Mouse (Mus musculus) ovary, postnatal 36 days (tissue): ENCODE results near the gene Rtbdn.
A peak's percentile ranks its signal among the peaks of the same experiment; 100 is the strongest.

Source experiments
- DNase-seq: peaks from one replicate; pipeline ENCODE4 v3.0.0; 2022; ENCODE audit warnings: low spot score, mixed read lengths

The Rtbdn gene

GRCm38 (mm10) chr8:84963952-84964351 lies 17.2 kb downstream of the Rtbdn start:
- no peak for DNase-seq

DNA sequence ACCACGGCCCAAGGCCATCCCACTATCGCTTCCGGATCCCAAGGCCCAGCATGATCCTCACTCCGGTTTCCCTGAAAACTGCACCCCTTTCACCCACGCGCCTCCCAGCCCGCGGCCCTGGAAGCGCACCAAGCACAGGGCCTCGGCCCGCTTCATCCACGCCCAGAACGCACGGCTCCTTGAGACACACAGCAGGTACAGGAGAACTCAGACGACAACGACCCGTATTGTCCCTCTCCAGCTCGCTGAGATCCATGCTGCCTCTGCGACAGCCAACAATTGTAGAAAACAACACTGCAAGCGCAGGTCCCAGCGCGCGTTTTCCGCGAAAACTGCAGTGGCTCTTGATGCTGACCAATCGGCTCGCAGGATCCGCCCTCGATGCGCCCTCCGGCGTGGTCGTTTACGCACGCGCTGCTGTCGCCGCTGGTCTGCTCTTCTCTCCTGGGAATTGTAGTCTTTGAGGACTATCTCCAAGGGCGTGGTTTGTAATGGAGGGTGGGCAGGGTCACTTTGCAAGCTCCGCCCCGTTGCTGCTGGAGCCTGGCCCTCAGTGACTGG lies 19.0 kb downstream of the Rtbdn start:
- peak; percentile 91 for DNase-seq

DNA sequence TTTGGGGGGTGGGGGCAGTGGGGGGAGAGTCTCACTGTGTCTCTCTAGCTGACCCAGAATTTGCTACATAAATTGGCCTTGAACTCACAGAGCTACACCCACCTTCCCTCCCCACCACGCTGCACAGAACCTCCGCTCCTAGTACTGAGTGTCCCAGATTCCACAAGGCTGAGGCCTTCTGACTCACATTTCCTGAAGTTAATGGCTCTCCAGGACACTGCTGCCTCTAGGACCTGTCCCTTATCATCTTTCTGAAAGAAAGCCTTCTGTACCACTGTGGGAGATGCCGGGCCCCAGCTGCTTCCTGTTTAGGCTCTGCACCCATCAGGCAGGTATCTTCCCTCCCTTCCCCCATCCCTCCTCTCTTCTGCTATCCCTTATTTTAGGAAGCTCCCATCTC lies 19.8 kb downstream of the Rtbdn start:
- DNase-seq: no peak

DNA sequence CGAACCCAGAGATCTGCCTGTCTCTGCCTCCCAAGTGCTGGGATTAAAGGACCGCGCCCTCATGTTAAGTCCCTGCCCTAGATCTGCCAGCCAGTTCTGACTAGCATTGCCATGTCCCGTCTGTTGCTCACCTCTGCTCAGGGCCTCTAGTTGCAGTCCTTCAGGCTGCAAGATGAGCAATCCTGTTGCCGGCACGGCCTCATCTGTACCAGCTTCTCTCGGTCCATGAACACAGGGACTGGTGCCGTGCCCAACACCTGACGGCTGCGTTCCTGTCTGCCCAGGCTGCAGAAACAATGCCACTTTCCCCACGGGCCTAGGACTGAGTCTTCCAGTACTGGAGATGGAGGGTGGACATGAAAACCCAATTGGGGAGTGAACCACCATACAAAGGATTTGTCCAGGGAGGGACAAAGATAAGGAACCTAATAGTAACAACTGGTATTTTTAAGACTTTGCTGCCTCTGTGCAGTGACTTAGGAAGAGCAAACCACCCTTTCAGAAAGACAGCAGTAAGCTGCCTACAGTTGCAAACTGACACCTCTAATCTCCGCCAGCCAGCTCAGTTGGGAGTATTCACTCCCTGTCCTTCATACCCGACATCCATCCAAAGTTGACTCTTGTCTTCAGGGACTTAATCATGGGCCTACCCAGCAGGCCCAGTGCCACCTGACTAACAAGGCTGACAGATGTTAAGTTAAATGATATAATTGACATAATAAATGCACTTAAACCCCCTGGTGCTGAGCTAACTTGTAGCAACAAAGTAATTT lies 20.9 kb downstream of the Rtbdn start:
- no peak for DNase-seq

- no peak for DNase-seq
These were observed 21.9 kb downstream of the Rtbdn start for GRCm38 (mm10) chr8:84968650-84969049.

DNA sequence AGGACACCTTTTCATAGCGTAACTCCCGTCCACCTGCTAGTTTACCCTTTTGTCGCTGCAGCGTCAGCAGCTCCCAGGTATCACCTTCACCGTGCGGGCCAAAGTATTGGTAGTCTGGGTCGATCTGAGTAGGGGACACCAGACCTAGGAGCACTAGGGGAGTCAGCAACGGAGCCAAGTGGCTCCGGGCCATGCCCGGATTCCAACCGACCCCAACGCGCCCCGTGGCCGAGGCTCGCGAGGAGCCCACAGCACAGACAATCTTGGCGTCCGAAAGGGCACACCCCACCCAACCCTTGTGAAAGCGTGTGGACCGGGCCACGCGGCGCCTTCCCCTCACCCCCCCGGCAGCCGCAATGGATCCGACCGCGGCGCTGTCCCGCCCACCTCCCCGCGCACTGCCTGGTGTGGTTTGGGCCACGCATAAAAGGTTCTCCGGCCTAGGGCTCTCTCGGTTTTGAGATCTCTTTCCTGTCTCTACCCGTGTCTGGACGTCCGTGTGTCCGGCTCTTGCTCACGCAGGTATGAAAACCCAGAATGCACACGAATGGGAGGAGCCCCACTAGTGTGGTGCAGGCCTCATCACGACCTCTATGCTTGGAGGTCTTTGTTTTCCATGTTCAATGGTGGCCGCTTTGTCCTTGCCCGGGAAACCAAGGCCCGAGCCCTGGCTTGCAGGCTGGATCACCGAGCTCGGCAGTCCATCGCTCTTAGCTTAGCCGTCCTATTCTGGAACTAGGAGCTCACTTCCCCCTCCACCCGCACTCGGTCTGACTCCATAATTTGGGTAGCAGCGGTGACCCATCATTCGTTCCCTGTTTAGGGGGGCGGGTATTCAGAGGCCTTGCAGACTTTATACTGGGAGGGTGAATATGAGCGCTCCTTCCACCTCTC lies 22.7 kb downstream of the Rtbdn start, which contains the start of the genes Gm49661, Prdx2 and Rnaseh2a:
TSS of gene Gm49661 (minus strand) at position 193 of the 894 bp plus-strand sequence.
TSS of gene Prdx2 (plus strand) at position 347 of the 894 bp plus-strand sequence.
TSS of gene Rnaseh2a (minus strand) at position 527 of the 894 bp plus-strand sequence.
- peak; percentile 81 for DNase-seq

DNA sequence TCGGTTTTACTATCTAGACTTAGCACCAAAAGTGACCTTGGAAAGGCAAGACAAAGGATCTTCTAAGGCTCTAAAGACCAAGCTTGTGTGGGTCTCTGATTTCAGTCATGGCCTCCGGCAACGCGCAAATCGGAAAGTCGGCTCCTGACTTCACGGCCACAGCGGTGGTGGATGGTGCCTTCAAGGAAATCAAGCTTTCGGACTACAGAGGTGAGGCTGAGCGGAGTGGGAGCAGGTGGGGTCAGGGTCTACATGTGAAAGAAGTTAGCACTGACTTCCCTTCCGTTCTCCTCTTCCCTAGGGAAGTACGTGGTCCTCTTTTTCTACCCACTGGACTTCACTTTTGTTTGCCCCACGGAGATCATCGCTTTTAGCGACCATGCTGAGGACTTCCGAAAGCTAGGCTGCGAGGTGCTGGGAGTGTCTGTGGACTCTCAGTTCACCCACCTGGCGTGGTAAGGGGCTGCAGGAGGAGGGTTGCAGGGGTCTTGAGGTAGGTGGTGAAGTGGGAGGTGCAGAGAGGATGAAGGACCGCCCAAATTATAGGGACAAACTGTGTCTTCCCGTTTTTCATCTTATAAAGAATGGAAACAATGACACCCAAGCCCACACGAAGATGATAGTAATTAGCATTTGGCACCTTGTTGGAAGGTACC lies 23.5 kb downstream of the Rtbdn start:
- no peak for DNase-seq

DNA sequence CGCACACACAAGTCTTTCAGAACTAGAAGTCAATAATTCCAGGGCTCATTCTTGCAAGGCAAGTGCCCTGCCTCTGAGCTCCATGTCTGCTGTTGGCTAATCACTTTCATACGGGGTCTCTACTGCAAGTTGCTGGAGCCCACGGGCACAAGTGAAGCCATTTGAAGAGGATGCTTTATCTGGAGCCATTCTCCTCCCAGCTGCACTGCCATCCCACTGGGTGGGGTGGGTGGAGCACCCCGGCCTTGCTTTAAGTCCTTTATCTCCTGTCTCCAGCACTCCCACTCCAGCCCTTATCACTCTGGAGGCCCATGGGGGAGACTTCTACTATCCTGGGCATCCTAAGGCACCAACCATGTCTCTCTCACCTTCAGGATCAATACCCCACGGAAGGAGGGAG lies 24.1 kb downstream of the Rtbdn start:
- no peak for DNase-seq

DNA sequence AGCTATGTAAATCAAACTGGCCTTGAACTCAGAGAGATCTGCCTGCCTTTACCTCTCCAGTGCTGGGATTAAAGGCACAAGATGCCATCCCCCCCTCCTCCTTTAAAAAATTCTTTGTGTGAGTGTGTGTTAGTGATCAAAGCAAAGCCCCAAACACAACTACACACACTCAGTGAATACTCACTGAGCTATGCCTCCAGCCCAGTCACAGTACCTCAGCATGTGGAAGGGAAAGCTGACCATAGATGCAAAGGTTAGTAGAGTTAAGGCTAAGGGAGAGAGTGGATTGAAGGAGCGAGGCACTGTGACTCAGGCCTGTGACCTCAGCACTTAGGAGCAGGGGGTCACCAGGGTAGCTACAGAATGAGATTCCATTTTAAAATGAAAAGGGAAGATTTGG lies 26.3 kb downstream of the Rtbdn start:
- no peak for DNase-seq

DNA sequence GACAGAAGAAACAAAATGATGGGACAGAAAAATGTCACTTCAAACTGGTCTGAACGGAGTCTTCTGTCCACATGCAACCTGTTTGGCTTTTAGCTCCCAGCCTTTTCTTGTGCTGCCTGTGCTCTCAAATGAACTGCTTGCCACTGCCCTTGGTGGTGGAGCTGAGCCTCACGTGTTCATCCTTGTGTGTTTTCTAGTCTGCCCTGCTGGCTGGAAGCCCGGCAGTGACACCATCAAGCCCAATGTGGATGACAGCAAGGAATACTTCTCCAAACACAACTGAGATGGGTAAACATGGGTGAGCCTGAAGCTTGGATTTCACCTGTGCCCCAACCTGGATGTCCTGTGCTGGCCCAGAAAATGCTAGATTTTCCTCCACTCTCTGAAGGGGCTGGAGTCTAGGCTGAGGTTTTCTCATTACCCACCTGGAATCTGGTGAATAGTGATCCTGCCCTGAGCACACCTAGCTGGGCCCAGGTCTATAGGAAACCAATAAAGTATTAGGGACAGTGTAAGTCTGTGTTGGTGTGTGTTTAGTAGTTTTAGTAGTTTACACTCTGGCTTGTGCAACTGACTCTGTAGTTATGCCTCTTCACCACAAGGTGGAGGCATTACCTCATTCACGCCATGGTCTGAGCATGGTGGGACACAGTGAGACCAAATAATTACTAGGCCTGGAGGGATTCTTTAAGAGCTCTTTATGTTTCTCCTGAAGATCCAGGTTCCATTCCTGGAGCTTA lies 27.2 kb downstream of the Rtbdn start:
- peak; percentile 52 for DNase-seq

- no peak for DNase-seq
These were observed 27.9 kb downstream of the Rtbdn start for GRCm38 (mm10) chr8:84974543-84975142.

- peak; percentile 58 for DNase-seq
These were observed 28.6 kb downstream of the Rtbdn start for GRCm38 (mm10) chr8:84975434-84975833.

DNA sequence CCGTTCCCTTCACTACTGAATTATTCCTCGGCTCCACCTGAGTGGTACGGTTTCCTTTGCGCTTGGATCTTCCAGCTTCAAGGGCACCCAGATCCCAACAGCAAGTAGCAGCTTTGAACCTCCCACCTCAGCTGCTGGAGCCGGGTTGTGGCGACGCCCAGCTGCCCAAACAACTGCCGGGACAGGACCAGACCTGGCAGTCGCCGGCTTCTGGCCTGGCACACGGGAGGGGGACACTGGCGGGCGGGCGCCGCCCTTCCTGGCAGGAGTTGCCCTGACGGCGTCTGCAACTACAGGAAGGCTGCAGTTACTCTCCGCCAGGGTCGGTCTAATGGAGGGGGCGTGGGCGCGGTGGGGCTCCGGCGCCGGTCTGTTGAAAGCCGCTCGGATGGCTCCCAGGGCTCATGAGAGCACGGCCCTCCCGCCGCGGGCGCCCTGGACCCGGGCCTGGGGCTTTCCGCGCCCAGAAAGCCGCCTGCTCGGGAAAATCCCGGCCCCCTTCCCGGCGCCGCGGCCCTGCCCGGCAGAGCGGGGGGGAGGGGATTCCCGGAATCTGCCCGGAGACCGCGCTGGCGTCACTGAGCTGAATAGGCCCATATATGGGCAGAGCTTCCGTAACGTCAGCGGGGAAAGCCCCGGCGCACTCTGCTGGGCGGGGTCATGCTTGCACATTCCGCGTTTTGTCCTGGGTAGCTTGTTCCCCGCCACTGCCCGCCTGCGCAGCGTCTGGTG lies 29.4 kb downstream of the Rtbdn start:
- DNase-seq: peak; percentile 93

DNA sequence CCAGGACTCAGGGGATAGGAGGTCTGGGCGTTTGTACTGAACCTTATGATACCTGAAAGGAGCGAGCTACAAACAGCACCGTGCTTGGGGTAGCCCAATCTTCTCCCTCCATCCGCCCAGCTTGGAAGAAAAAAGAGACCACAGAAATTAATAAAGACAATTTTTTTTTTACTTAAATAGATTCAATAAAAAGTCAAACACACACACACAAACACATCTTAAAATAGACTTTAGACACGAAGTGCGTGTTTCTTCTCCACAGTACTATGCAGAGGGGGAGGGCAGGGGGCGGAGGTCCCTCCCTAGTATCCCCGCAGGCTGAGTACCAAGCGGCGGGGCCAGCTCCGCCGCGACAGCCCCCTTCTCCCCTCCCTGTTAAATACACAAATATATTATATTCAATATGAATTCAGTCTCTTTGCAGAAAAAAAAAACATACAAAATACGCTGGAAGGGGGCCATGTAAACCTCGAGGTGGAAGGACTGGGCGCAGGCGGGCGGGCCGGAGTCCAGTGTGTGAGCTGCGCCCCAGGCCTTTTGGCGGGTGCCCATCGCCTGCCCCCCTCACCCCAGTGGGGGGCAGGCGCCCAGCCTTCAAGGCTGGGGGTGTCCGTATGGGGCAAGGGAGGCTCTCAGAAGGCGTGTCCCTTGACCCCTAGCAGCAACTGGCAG lies 30.1 kb downstream of the Rtbdn start:
- DNase-seq: no peak

DNA sequence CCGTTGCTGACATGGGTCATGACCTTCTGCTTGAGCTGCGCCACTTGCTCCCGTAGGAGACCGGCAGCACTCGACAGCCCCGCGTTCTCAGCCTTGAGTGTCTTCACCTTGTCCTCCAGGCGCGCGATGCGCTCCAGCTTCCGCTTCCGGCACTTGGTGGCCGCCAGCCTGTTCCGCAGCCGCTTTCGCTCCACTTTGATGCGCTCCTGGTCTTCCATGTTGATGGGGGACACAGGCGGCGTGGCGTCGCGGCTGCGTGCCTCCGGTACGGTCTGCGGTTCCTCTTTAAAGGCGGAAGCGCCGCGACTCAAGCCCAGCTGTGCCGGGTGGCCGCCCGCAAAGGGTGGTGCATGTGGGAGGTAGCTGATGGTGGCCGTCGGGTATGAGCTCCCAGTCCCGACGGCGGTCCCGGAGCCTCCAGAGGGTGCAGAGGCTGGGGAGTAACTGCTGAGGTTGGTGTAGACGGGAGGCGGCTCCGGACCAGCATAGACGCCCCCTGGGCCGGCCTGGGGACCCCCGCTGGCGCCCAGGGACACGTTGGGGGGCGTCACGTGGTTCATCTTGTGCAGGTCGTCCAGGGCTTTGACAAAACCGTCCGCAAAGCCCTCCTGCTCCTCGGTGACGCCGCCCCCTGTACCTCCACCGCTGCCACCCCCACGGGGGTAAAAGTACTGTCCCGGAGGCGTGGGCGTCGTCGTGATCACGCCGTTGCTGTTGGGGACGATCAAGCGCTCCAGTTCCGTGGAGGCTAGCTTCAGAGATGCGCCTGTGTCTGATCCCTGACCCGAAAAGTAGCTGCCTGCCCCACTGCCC lies 30.9 kb downstream of the Rtbdn start:
- DNase-seq: peak; percentile 56

DNA sequence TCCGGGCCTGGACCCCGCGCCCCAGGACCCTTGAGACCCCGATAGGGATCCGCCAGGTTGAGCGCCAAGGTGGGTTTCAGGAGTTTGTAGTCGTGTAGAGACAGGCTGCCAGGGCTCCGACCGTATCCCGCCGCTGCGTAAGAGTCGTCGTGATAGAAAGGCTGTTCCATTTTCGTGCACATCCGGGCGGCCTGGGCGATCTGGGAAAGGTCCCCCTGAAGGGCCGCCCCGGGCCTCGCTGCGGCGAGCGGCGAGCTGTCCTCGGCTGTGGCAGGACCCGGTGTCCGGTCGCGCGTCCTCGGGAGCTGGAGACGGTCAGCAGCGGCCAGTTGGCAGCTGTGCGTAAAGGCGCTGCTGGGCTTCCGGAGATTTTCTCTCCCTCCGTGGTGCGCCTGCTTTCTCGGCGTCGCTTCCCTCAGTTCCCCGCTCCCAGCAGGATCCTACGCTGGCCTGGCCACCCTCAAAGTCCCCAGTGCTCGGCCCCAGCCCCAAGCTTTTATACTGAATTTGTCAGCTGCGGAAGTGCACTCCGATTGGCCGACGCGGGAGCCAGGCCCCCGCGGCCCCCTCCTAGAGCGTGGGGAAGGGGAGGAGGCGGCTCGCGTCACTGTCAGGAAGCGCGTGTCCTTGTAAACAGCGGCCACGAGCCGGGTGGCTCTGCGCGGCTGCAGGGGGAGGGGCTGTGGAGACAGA lies 31.6 kb downstream of the Rtbdn start, which contains the start of gene Junb:
TSS of gene Junb (minus strand) at position 471 of the 693 bp plus-strand sequence.
- peak; percentile 91 for DNase-seq

DNA sequence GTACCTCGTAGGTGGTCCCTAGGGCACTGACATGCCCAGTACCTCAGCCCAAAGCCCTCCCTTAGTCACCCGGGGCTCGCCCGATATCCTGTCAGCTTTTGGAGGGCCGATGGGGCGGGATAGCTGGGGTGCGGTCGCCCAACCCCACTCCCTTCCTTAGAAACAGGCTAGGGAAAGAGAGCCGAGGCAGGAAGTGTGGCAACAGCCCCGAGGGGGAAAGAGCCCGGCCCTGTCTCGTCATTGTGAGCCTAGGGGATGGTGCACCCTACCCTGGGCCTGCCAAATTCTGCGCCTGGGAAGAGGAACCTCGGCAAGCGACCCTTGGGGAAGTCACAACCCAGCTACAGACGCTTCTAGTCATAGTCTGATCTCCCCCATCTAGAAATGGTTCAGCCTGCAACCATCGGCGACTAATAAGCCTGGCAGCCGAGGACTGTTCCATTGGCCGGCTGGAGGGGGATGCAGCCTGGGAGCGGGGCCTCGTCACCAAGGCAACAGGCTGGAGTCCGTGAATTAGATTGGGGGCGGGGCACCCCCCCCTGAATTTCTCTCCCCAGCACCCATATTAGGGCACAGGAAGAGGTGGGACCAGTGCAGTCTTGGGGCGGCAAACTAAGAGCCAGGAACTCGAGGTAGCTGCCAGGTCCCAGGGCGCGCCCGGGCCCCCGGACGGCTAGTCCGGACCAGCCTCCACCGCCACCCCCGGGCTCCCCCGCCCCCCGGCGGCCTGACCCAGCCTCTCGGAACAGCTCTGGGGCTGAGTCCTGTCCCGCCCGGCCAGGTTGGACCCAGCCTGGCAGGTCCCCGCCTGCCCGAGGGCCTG lies 33.0 kb downstream of the Rtbdn start:
- DNase-seq: peak; percentile 91
